Mouse (Mus musculus) thymus, postnatal 4 days (tissue): Measurements from ENCODE around the gene Muc4.

Source experiments
- DNase-seq: peaks from one replicate; pipeline ENCODE4 v3.0.0; 2021

Muc4 gene

GRCm38 (mm10) chr16:32807408-32808185 lies 71.9 kb downstream of the Muc4 start:
- no peak for DNase-seq

- no peak for DNase-seq
Observed at GRCm38 (mm10) chr16:32810321-32810720, 74.6 kb downstream of the Muc4 start, which contains the start of gene Smbd1. Gene Smbd1 (minus strand): TSS chr16:32810477.

- peak; percentile 98 for DNase-seq
Observed at GRCm38 (mm10) chr16:32812888-32813361, 77.2 kb downstream of the Muc4 start.

GRCm38 (mm10) chr16:32813362-32813761 lies 77.7 kb downstream of the Muc4 start:
- DNase-seq: peak; percentile 44

GRCm38 (mm10) chr16:32813771-32814170 lies 78.1 kb downstream of the Muc4 start:
- DNase-seq: no peak

GRCm38 (mm10) chr16:32814539-32814938 lies 78.9 kb downstream of the Muc4 start:
- peak; percentile 70 for DNase-seq

GRCm38 (mm10) chr16:32815160-32815605 lies 79.5 kb downstream of the Muc4 start:
- no peak for DNase-seq

GRCm38 (mm10) chr16:32818036-32818435 lies 82.3 kb downstream of the Muc4 start:
- no peak for DNase-seq

GRCm38 (mm10) chr16:32818441-32818840 lies 82.8 kb downstream of the Muc4 start:
- no peak for DNase-seq

- DNase-seq: no peak
Observed at GRCm38 (mm10) chr16:32821772-32822449, 86.2 kb downstream of the Muc4 start.

- DNase-seq: no peak
Observed at GRCm38 (mm10) chr16:32822450-32822827, 86.8 kb downstream of the Muc4 start.

GRCm38 (mm10) chr16:32822881-32823280 lies 87.2 kb downstream of the Muc4 start:
- DNase-seq: no peak

- no peak for DNase-seq
Observed at GRCm38 (mm10) chr16:32823487-32823886, 87.8 kb downstream of the Muc4 start.

GRCm38 (mm10) chr16:32824061-32824460 lies 88.4 kb downstream of the Muc4 start:
- DNase-seq: no peak

GRCm38 (mm10) chr16:32825380-32825779 lies 89.7 kb downstream of the Muc4 start:
- no peak for DNase-seq

- DNase-seq: peak; percentile 20
Observed at GRCm38 (mm10) chr16:32826521-32826920, 90.8 kb downstream of the Muc4 start.

- DNase-seq: no peak
Observed at GRCm38 (mm10) chr16:32829104-32829503, 93.4 kb downstream of the Muc4 start.

GRCm38 (mm10) chr16:32831501-32831900 lies 95.8 kb downstream of the Muc4 start:
- no peak for DNase-seq
